Mouse (Mus musculus) MEL (cell line): ENCODE measurements around the gene Srsf7. TPM values are rescaled to one million over a fixed set of nuclear protein-coding genes. Genes with fewer than 3 reads are reported as not detected.

Source experiments
- DNase-seq: peaks from one replicate; pipeline ENCODE4 v3.0.0; 2011; ENCODE audit warnings: low read depth, low spot score
- H3K27ac ChIP-seq: 2 replicates; pipeline ENCODE4 v1.5.1; 2012; ENCODE audit warnings: low read depth, mild to moderate bottlenecking, control low read depth, low read length, moderate library complexity; ENCODE audit not compliant: control insufficient read depth
- H3K27me3 ChIP-seq, 2 experiments: fragments of 150-350 bp in 1 of 2; sonication (generic) in 1 of 2; 2 replicates each; pipeline ENCODE4 v1.6.1; 2012; ENCODE audit warnings: low read length in 2 of 2, mild to moderate bottlenecking in 2 of 2, improper control_type of control experiment in 1 of 2, moderate library complexity in 1 of 2; ENCODE audit not compliant: insufficient read depth in 2 of 2, control insufficient read depth in 1 of 2
- H3K36me3 ChIP-seq, 2 experiments: 2 replicates each; pipeline ENCODE4 v1.6.1; 2012 to 2014; ENCODE audit warnings: low read length in 2 of 2, improper control_type of control experiment in 1 of 2, inconsistent platforms in 1 of 2, mild to moderate bottlenecking in 1 of 2; ENCODE audit not compliant: insufficient read depth in 2 of 2, control insufficient read depth in 1 of 2
- H3K4me1 ChIP-seq, 2 experiments: fragments of 150-350 bp in 1 of 2; sonication (generic) in 1 of 2; 2 replicates each; pipeline ENCODE4 v1.6.1; 2012; ENCODE audit warnings: low read length in 2 of 2, improper control_type of control experiment in 1 of 2, mild to moderate bottlenecking in 1 of 2; ENCODE audit not compliant: insufficient read depth in 2 of 2, control insufficient read depth in 1 of 2
- H3K4me3 ChIP-seq, 2 experiments: fragments of 150-350 bp in 1 of 2; sonication (generic) in 1 of 2; 2 replicates each; pipeline ENCODE4 v1.5.1; 2012; ENCODE audit warnings: low read depth in 2 of 2, low read length in 2 of 2, mild to moderate bottlenecking in 2 of 2, moderate library complexity in 2 of 2, control low read depth in 1 of 2, improper control_type of control experiment in 1 of 2; ENCODE audit not compliant: control insufficient read depth in 1 of 2, insufficient read depth in 1 of 2
- H3K79me2 ChIP-seq: 2 replicates; pipeline ENCODE4 v1.6.1; 2012; ENCODE audit warnings: mild to moderate bottlenecking, low read length, moderate library complexity; ENCODE audit not compliant: control insufficient read depth, poor library complexity, insufficient read depth
- H3K9ac ChIP-seq: 2 replicates; pipeline ENCODE4 v1.6.1; 2012; ENCODE audit warnings: low read depth, mild to moderate bottlenecking, control low read depth, low read length, moderate library complexity; ENCODE audit not compliant: control insufficient read depth, poor library complexity, severe bottlenecking
- H3K9me3 ChIP-seq: fragments of 150-350 bp; sonication (generic); replicated peaks from 2 replicates; pipeline ENCODE4 v1.6.1; 2012; ENCODE audit warnings: mild to moderate bottlenecking, low read length, improper control_type of control experiment, moderate library complexity; ENCODE audit not compliant: insufficient read depth
- BHLHE40 ChIP-seq: IDR thresholded peaks from 2 replicates; pipeline ENCODE4 v1.6.1; 2012; ENCODE audit warnings: low read depth, mild to moderate bottlenecking, inconsistent platforms, low read length, improper control_type of control experiment, borderline replicate concordance
- CHD1 ChIP-seq: IDR thresholded peaks from 2 replicates; pipeline ENCODE4 v1.6.1; 2012; ENCODE audit warnings: low read depth, mild to moderate bottlenecking, inconsistent platforms, low read length, improper control_type of control experiment
- CHD2 ChIP-seq: IDR thresholded peaks from 2 replicates; pipeline ENCODE4 v1.6.1; 2011; ENCODE audit warnings: low read length, improper control_type of control experiment
- CTCF ChIP-seq, 3 experiments: IDR thresholded peaks in 2 of 3; conservative IDR thresholded peaks in 1 of 3; 2 replicates each; pipeline ENCODE4 v1.5.1; 2011 to 2012; ENCODE audit warnings: low read length in 3 of 3, low read depth in 2 of 3, mild to moderate bottlenecking in 2 of 3, improper control_type of control experiment in 1 of 3, inconsistent platforms in 1 of 3, mixed read lengths in 1 of 3, moderate library complexity in 1 of 3; ENCODE audit not compliant: control insufficient read depth in 1 of 3, insufficient read depth in 1 of 3, poor library complexity in 1 of 3, severe bottlenecking in 1 of 3
- E2F4 ChIP-seq: IDR thresholded peaks from 2 replicates; pipeline ENCODE4 v1.6.1; 2011; ENCODE audit warnings: low read depth, low read length, improper control_type of control experiment, borderline replicate concordance
- EP300 ChIP-seq, 2 experiments: IDR thresholded peaks; 2 replicates each; pipeline ENCODE4 v1.6.1; 2011; ENCODE audit warnings: improper control_type of control experiment in 2 of 2, low read length in 2 of 2, low read depth in 1 of 2, mild to moderate bottlenecking in 1 of 2
- ETS1 ChIP-seq: IDR thresholded peaks from 2 replicates; pipeline ENCODE4 v1.6.1; 2012; ENCODE audit warnings: low read depth, mild to moderate bottlenecking, inconsistent platforms, low read length, improper control_type of control experiment, moderate library complexity
- GABPA ChIP-seq: IDR thresholded peaks from 2 replicates; pipeline ENCODE4 v1.6.1; 2012; ENCODE audit warnings: low read depth, mild to moderate bottlenecking, inconsistent platforms, low read length, improper control_type of control experiment, moderate library complexity
- KAT2A ChIP-seq: conservative IDR thresholded peaks from 2 replicates; pipeline ENCODE4 v1.6.1; 2012; ENCODE audit warnings: low read depth, low read length, improper control_type of control experiment, inconsistent platforms
- MAFK ChIP-seq: IDR thresholded peaks from 2 replicates; pipeline ENCODE4 v1.6.1; 2011; ENCODE audit warnings: low read depth, mild to moderate bottlenecking, low read length, improper control_type of control experiment, borderline replicate concordance
- MAZ ChIP-seq: IDR thresholded peaks from 2 replicates; pipeline ENCODE4 v1.6.1; 2012; ENCODE audit warnings: low read depth, mild to moderate bottlenecking, inconsistent platforms, low read length, improper control_type of control experiment
- MXI1 ChIP-seq: IDR thresholded peaks from 2 replicates; pipeline ENCODE4 v1.6.1; 2011; ENCODE audit warnings: mild to moderate bottlenecking, low read depth, low read length, improper control_type of control experiment
- NELFE ChIP-seq: IDR thresholded peaks from 2 replicates; pipeline ENCODE4 v1.6.1; 2011; ENCODE audit warnings: low read depth, low read length, improper control_type of control experiment
- NRF1 ChIP-seq: IDR thresholded peaks from 2 replicates; pipeline ENCODE4 v1.6.1; 2014; ENCODE audit warnings: low read depth, mild to moderate bottlenecking, inconsistent platforms, low read length, improper control_type of control experiment, moderate library complexity; ENCODE audit not compliant: poor library complexity, insufficient read depth, severe bottlenecking
- RAD21 ChIP-seq: IDR thresholded peaks from 2 replicates; pipeline ENCODE4 v1.6.1; 2011; ENCODE audit warnings: mild to moderate bottlenecking, low read depth, low read length, improper control_type of control experiment
- SIN3A ChIP-seq: IDR thresholded peaks from 2 replicates; pipeline ENCODE4 v1.6.1; 2012; ENCODE audit warnings: low read length, improper control_type of control experiment, inconsistent platforms
- TAL1 ChIP-seq: IDR thresholded peaks from 2 replicates; pipeline ENCODE4 v1.6.1; 2012; ENCODE audit warnings: mild to moderate bottlenecking, inconsistent platforms, low read length, moderate library complexity, mixed read lengths
- USF2 ChIP-seq, 2 experiments: IDR thresholded peaks; 2 replicates each; pipeline ENCODE4 v1.6.1; 2011 to 2012; ENCODE audit warnings: improper control_type of control experiment in 2 of 2, low read length in 2 of 2, borderline replicate concordance in 1 of 2, inconsistent platforms in 1 of 2, low read depth in 1 of 2, mild to moderate bottlenecking in 1 of 2; ENCODE audit not compliant: insufficient read depth in 1 of 2
- ZKSCAN1 ChIP-seq: IDR thresholded peaks from 2 replicates; pipeline ENCODE4 v1.6.1; 2012; ENCODE audit warnings: low read depth, mild to moderate bottlenecking, inconsistent platforms, low read length, improper control_type of control experiment, moderate library complexity
- ZMIZ1 ChIP-seq: IDR thresholded peaks from 2 replicates; pipeline ENCODE4 v1.6.1; 2012; ENCODE audit warnings: low read depth, mild to moderate bottlenecking, inconsistent platforms, low read length, improper control_type of control experiment, moderate library complexity
- polyA plus RNA-seq, 2 experiments: library from polyadenylated mRNA; stranded (reverse) in 1 of 2; unstranded in 1 of 2; fragments of >175 nt in 1 of 2; fragments of >200 nt in 1 of 2; gene quantifications; 2 replicates each; pipeline versions ENCODE4 v1.2.1 to v1.2.4; 2012; ENCODE audit warnings: low replicate concordance in 2 of 2, low read depth in 1 of 2; ENCODE audit not compliant: insufficient read length in 2 of 2, insufficient read depth in 1 of 2, missing spikeins in 1 of 2
- total RNA-seq: library from RNA; depleted of rRNA; stranded (reverse); fragments of 300-350 nt; gene quantifications from 2 replicates; pipeline ENCODE4 v1.2.3, GENCODE M21; 2012

Gene Srsf7
- total and polyA plus RNA-seq, 3 experiments: 399 to 425 TPM; not detected in 1

DNA sequence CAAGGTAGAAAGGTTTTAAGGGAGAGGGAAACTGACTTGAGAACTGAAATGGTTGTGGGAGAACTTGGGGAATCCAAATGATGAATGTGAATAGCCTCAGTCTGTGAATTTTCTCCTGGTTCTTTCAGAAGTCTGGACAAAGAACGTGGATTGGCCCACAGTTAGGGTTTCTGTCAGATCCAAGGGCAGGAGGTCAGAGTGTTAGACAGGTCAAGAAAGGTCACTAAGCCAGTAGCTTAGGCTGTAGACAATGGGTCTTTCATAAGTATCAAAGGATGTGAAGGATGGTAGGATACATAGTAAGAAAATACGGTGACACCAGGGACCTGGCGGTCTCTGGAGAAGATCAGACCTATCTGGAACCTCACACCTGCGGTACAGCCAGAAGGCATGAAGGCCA, 39.7 kb downstream of the Srsf7 start:
- Histone ChIP-seq H3K9ac (no peak overlapping the region), H3K27me3 (peaks cover 0 to 6% of the 10 kb centered on the region in 2 experiments; a peak in 3 of 4 replicates), H3K79me2 (no peaks in the 10 kb centered on the region), H3K9me3 (no peaks in the 10 kb centered on the region), H3K4me1 (no peaks in the 10 kb centered on the region), H3K36me3 (no peaks in the 10 kb centered on the region)
- no peak for DNase-seq
- no peak for TF ChIP-seq ETS1
- no peak for TF ChIP-seq ZKSCAN1
- no peak for TF ChIP-seq MAZ
- TF ChIP-seq, all 39 proteins: peak for 0
- H3K4me3 ChIP-seq: no peak overlapping the region
- no peak overlapping the region for H3K27ac ChIP-seq

- Histone ChIP-seq H3K9me3 (no peaks in the 10 kb centered on the region), H3K4me1 (no peaks in the 10 kb centered on the region), H3K79me2 (no peaks in the 10 kb centered on the region), H3K27ac (no peak overlapping the region), H3K4me3 (no peak overlapping the region), H3K9ac (no peak overlapping the region), H3K27me3 (peaks cover 0 to 6% of the 10 kb centered on the region in 2 experiments; a peak in 3 of 4 replicates), H3K36me3 (no peaks in the 10 kb centered on the region)
- no peak for DNase-seq
- TF ChIP-seq CTCF (IDR thresholded peaks at IDR 0.05 in 2 of 3, conservative IDR thresholded peaks at IDR 0.05 in 1 of 3; ENCODE audit: control insufficient read depth in 1 of 3, insufficient read depth in 1 of 3, low read depth in 2 of 3, low read length in 3 of 3, poor library complexity in 1 of 3, severe bottlenecking in 1 of 3) (no peak), MXI1 (no peak), E2F4 (no peak), TAL1 (no peak), KAT2A (no peak), NELFE (no peak), RAD21 (no peak), BHLHE40 (no peak), USF2 (IDR thresholded peaks at IDR 0.05; ENCODE audit: borderline replicate concordance in 1 of 2, insufficient read depth in 1 of 2, low read depth in 1 of 2, low read length in 2 of 2) (no peak), GABPA (no peak), EP300 (IDR thresholded peaks at IDR 0.05; ENCODE audit: low read depth in 1 of 2, low read length in 2 of 2) (no peak), SIN3A (no peak), ZMIZ1 (no peak), MAFK (no peak), CHD2 (no peak), NRF1 (no peak), CHD1 (no peak), ETS1 (no peak)
Observed at GRCm38 (mm10) chr17:80166346-80166745, 40.8 kb downstream of the Srsf7 start.
